Mouse (Mus musculus): Measurements from ENCODE around the gene Trex1.

GRCm38 (mm10) chr9:109091802-109092201, 32.3 kb upstream of the Trex1 start:
- no peak for TF ChIP-seq CTCF (IDR thresholded peaks at IDR 0.05; ENCODE audit: low read depth)
- no peak for TF ChIP-seq EP300 (IDR thresholded peaks at IDR 0.05; ENCODE audit: low read depth)
